ENCODE assay signal across 16 mouse cellular contexts in genomic region chr4:43564231-43564630, GRCm38 (mm10). TPM values are rescaled to one million over a fixed set of nuclear protein-coding genes. Genes with fewer than 3 reads are reported as not detected.
DNase-seq lines count a peak whose midpoint lies in the region; ATAC-seq and TF ChIP-seq lines count a peak whose summit lies in the region.
"Had no signal": no experiment of that assay in that cellular context is flagged by ENCODE, and none has a peak within 500 bp of the region (broad histone marks: within the 10 kb centered on the region; RNA-seq: fewer than 3 reads in every experiment).

No protein-coding gene starts in this region.

- H3K27ac ChIP-seq in cerebellum, adult 2 months (ENCODE audit: insufficient read depth, low read length), result no peak overlapping the region
- no peak overlapping the region for H3K27ac ChIP-seq in hindbrain, embryonic 12.5 days
- H3K27ac ChIP-seq in hindbrain, embryonic 14.5 days, result no peak overlapping the region
- H3K27ac ChIP-seq in midbrain, embryonic 14.5 days (replicated peaks; ENCODE audit: low read depth, low read length), result no peak overlapping the region
- no peak overlapping the region for H3K27ac ChIP-seq in midbrain, embryonic 16.5 days (ENCODE audit: low read length)
- no peak overlapping the region for H3K27ac ChIP-seq in neural tube, embryonic 15.5 days (replicated peaks)
- H3K27ac ChIP-seq: limb, embryonic 12.5 days; midbrain, embryonic 12.5 days had no signal

- TF ChIP-seq POLR2A in cerebellum, adult 2 months (IDR thresholded peaks at IDR 0.05; ENCODE audit: borderline replicate concordance, insufficient read depth, low read length), result no peak

- TF ChIP-seq CTCF in cerebellum, adult 2 months (IDR thresholded peaks at IDR 0.05; ENCODE audit: borderline replicate concordance, insufficient read depth, low read depth, low read length), result no peak

- H3K4me3 ChIP-seq in cerebellum, adult 2 months (replicated peaks; ENCODE audit: insufficient read depth, low read depth, low read length), result no peak overlapping the region
- H3K4me3 ChIP-seq in hindbrain, embryonic 12.5 days, result no peak overlapping the region
- no peak overlapping the region for H3K4me3 ChIP-seq in hindbrain, embryonic 14.5 days (replicated peaks; ENCODE audit: low read length)
- no peak overlapping the region for H3K4me3 ChIP-seq in midbrain, embryonic 14.5 days (replicated peaks; ENCODE audit: low read depth, low read length)
- no peak overlapping the region for H3K4me3 ChIP-seq in midbrain, embryonic 16.5 days (ENCODE audit: low read depth, low read length)
- no peak overlapping the region for H3K4me3 ChIP-seq in neural tube, embryonic 15.5 days (replicated peaks)
- H3K4me3 ChIP-seq: limb, embryonic 12.5 days had no signal

- H3K4me2 ChIP-seq in hindbrain, embryonic 12.5 days (replicated peaks), result peak overlapping the region; percentile 92; the same call in 1 of the 2 replicates
- H3K4me2 ChIP-seq in hindbrain, embryonic 14.5 days (replicated peaks), result no peak overlapping the region
- H3K4me2 ChIP-seq in midbrain, embryonic 14.5 days (ENCODE audit: low read length), result 0 out of 2 replicates have a peak overlapping the region, but pooled peaks have one; percentile 91
- H3K4me2 ChIP-seq in midbrain, embryonic 16.5 days (ENCODE audit: low read length), result no peak overlapping the region
- H3K4me2 ChIP-seq in neural tube, embryonic 15.5 days, result 0 out of 2 replicates have a peak overlapping the region, but pooled peaks have one; percentile 90

- peaks cover 47% of the 10 kb centered on the region for H3K36me3 ChIP-seq in hindbrain, embryonic 12.5 days
- peaks cover 55% of the 10 kb centered on the region for H3K36me3 ChIP-seq in hindbrain, embryonic 14.5 days (replicated peaks; ENCODE audit: control insufficient read depth, insufficient read depth)
- H3K36me3 ChIP-seq in midbrain, embryonic 14.5 days (ENCODE audit: control insufficient read depth, insufficient read depth, low read length), result peaks cover 57% of the 10 kb centered on the region
- peaks cover 34% of the 10 kb centered on the region for H3K36me3 ChIP-seq in midbrain, embryonic 16.5 days (ENCODE audit: control insufficient read depth, insufficient read depth, low read length)
- peaks cover 53% of the 10 kb centered on the region for H3K36me3 ChIP-seq in neural tube, embryonic 15.5 days

- no peaks in the 10 kb centered on the region for H3K27me3 ChIP-seq in cerebellum, adult 2 months (ENCODE audit: control insufficient read depth, insufficient read depth, low read length)
- H3K27me3 ChIP-seq in hindbrain, embryonic 12.5 days, result no peaks in the 10 kb centered on the region
- H3K27me3 ChIP-seq in hindbrain, embryonic 14.5 days (ENCODE audit: control insufficient read depth, insufficient read depth, low read length), result no peaks in the 10 kb centered on the region
- no peaks in the 10 kb centered on the region for H3K27me3 ChIP-seq in midbrain, embryonic 14.5 days (ENCODE audit: control insufficient read depth, insufficient read depth, low read length)
- H3K27me3 ChIP-seq in midbrain, embryonic 16.5 days (ENCODE audit: control insufficient read depth, insufficient read depth, low read depth, low read length), result no peaks in the 10 kb centered on the region
- H3K27me3 ChIP-seq in neural tube, embryonic 15.5 days (replicated peaks), result no peaks in the 10 kb centered on the region
- H3K27me3 ChIP-seq: limb, embryonic 12.5 days; midbrain, embryonic 12.5 days had no signal

- peak; percentile 51 for DNase-seq in cerebellum, adult 9-10 months
- DNase-seq in cerebellum, adult 2 months, result no peak
- no peak for DNase-seq in hindbrain, embryonic 14.5 days (ENCODE audit: low spot score)
- peak; percentile 34 for DNase-seq in midbrain, embryonic 14.5 days
- no peak for DNase-seq in adrenal gland, postnatal 14 days
- DNase-seq: gastrocnemius, postnatal 14 days; thymus, postnatal 36 days had no signal

- H3K9ac ChIP-seq in hindbrain, embryonic 12.5 days, result no peak overlapping the region
- no peak overlapping the region for H3K9ac ChIP-seq in hindbrain, embryonic 14.5 days
- H3K9ac ChIP-seq in midbrain, embryonic 14.5 days (replicated peaks; ENCODE audit: low read length), result no peak overlapping the region
- H3K9ac ChIP-seq in midbrain, embryonic 16.5 days (ENCODE audit: low read depth, low read length), result no peak overlapping the region
- H3K9ac ChIP-seq in neural tube, embryonic 15.5 days (replicated peaks), result no peak overlapping the region
- H3K9ac ChIP-seq: limb, embryonic 12.5 days; midbrain, embryonic 12.5 days had no signal

- no peak for ATAC-seq in hindbrain, embryonic 12.5 days (ENCODE audit: low FRiP score)
- ATAC-seq in hindbrain, embryonic 14.5 days (ENCODE audit: low FRiP score), result no peak
- no peak for ATAC-seq in midbrain, embryonic 14.5 days (ENCODE audit: low FRiP score, low TSS enrichment)
- no peak for ATAC-seq in midbrain, embryonic 16.5 days
- ATAC-seq in neural tube, embryonic 15.5 days (ENCODE audit: low FRiP score), result no peak
- ATAC-seq: intestine, embryonic 16.5 days had no signal

- no peaks in the 10 kb centered on the region for H3K9me3 ChIP-seq in hindbrain, embryonic 12.5 days (replicated peaks)
- H3K9me3 ChIP-seq in hindbrain, embryonic 14.5 days (ENCODE audit: control insufficient read depth, low read length), result no peaks in the 10 kb centered on the region
- no peaks in the 10 kb centered on the region for H3K9me3 ChIP-seq in midbrain, embryonic 14.5 days (ENCODE audit: control insufficient read depth, low read length)
- H3K9me3 ChIP-seq in midbrain, embryonic 16.5 days (replicated peaks; ENCODE audit: control insufficient read depth, low read length, poor library complexity, severe bottlenecking), result no peaks in the 10 kb centered on the region
- H3K9me3 ChIP-seq in neural tube, embryonic 15.5 days (replicated peaks), result no peaks in the 10 kb centered on the region
- H3K9me3 ChIP-seq: G1E; limb, embryonic 12.5 days; midbrain, embryonic 12.5 days had no signal

- peaks cover 25% of the 10 kb centered on the region for H3K4me1 ChIP-seq in cerebellum, adult 2 months (ENCODE audit: control insufficient read depth, insufficient read depth, low read length)
- peaks cover 36% of the 10 kb centered on the region for H3K4me1 ChIP-seq in hindbrain, embryonic 12.5 days
- peaks cover 28% of the 10 kb centered on the region for H3K4me1 ChIP-seq in hindbrain, embryonic 14.5 days (replicated peaks; ENCODE audit: control insufficient read depth, insufficient read depth, low read length)
- H3K4me1 ChIP-seq in midbrain, embryonic 14.5 days (ENCODE audit: control insufficient read depth, insufficient read depth, low read length), result peaks cover 28% of the 10 kb centered on the region
- H3K4me1 ChIP-seq in midbrain, embryonic 16.5 days (ENCODE audit: control insufficient read depth, insufficient read depth, low read length), result peaks cover 32% of the 10 kb centered on the region
- peaks cover 38% of the 10 kb centered on the region for H3K4me1 ChIP-seq in neural tube, embryonic 15.5 days

- WGBS in cerebellum, adult 2 months, result 33% methylated on average over 2 of the region's 2 CpGs
- WGBS in hindbrain, embryonic 12.5 days, result 68% methylated on average over 2 of the region's 2 CpGs
- 55% methylated on average over 2 of the region's 2 CpGs for WGBS in hindbrain, embryonic 14.5 days
- 43% methylated on average over 2 of the region's 2 CpGs for WGBS in midbrain, embryonic 14.5 days
- 54% methylated on average over 2 of the region's 2 CpGs for WGBS in midbrain, embryonic 16.5 days
- 50% methylated on average over 2 of the region's 2 CpGs for WGBS in neural tube, embryonic 15.5 days

RNA-seq across cellular contexts. Expression of gene Tln1, which starts 1.7 kb away (rescaled TPM):
- 48.8 and 53.9 TPM in 2 replicates for polyA plus RNA-seq in cerebellum, adult 2 months (2012; rRNA removed)
- 70.5 and 71.7 TPM in 2 replicates for polyA plus RNA-seq in hindbrain, embryonic 12.5 days (2016; fragmentation: Nextera tagmentation; extraction: Ambion mirVana)
- 57.5 and 62.8 TPM in 2 replicates for polyA plus RNA-seq in hindbrain, embryonic 14.5 days (2014; fragmentation: Nextera tagmentation; extraction: Ambion mirVana)
- 60.3 and 65.5 TPM in 2 replicates for polyA plus RNA-seq in midbrain, embryonic 14.5 days (2014; fragmentation: Nextera tagmentation; extraction: Ambion mirVana)
- 59.3 and 62.9 TPM in 2 replicates for polyA plus RNA-seq in midbrain, embryonic 16.5 days (2015; fragmentation: Nextera tagmentation; extraction: Ambion mirVana)
- 63.5 and 70.8 TPM in 2 replicates for polyA plus RNA-seq in neural tube, embryonic 15.5 days (2015; fragmentation: Nextera tagmentation; extraction: Ambion mirVana)
- 201 and 213 TPM in 2 replicates for total RNA-seq in adrenal gland, postnatal 14 days (2021)

RNA-seq across cellular contexts. Expression of gene Creb3, which starts 2.1 kb away (rescaled TPM):
- polyA plus RNA-seq in cerebellum, adult 2 months (2012; rRNA removed), result 70.4 and 71.2 TPM in 2 replicates
- polyA plus RNA-seq in hindbrain, embryonic 12.5 days (2016; fragmentation: Nextera tagmentation; extraction: Ambion mirVana), result 60.2 and 65.7 TPM in 2 replicates
- 80.0 and 82.3 TPM in 2 replicates for polyA plus RNA-seq in hindbrain, embryonic 14.5 days (2014; fragmentation: Nextera tagmentation; extraction: Ambion mirVana)
- polyA plus RNA-seq in midbrain, embryonic 14.5 days (2014; fragmentation: Nextera tagmentation; extraction: Ambion mirVana), result 80.9 and 82.8 TPM in 2 replicates
- 83.4 and 83.7 TPM in 2 replicates for polyA plus RNA-seq in midbrain, embryonic 16.5 days (2015; fragmentation: Nextera tagmentation; extraction: Ambion mirVana)
- 80.8 and 82.0 TPM in 2 replicates for polyA plus RNA-seq in neural tube, embryonic 15.5 days (2015; fragmentation: Nextera tagmentation; extraction: Ambion mirVana)
- 108 and 117 TPM in 2 replicates for total RNA-seq in adrenal gland, postnatal 14 days (2021)

RNA-seq across cellular contexts. Expression of gene Rgp1, which starts 14.3 kb away (rescaled TPM):
- 30.3 and 39.2 TPM in 2 replicates for polyA plus RNA-seq in cerebellum, adult 2 months (2012; rRNA removed)
- 40.6 and 43.3 TPM in 2 replicates for polyA plus RNA-seq in hindbrain, embryonic 12.5 days (2016; fragmentation: Nextera tagmentation; extraction: Ambion mirVana)
- 21.7 and 25.2 TPM in 2 replicates for polyA plus RNA-seq in hindbrain, embryonic 14.5 days (2014; fragmentation: Nextera tagmentation; extraction: Ambion mirVana)
- 27.2 and 28.5 TPM in 2 replicates for polyA plus RNA-seq in midbrain, embryonic 14.5 days (2014; fragmentation: Nextera tagmentation; extraction: Ambion mirVana)
- 15.2 and 22.5 TPM in 2 replicates for polyA plus RNA-seq in midbrain, embryonic 16.5 days (2015; fragmentation: Nextera tagmentation; extraction: Ambion mirVana)
- 22.0 and 23.9 TPM in 2 replicates for polyA plus RNA-seq in neural tube, embryonic 15.5 days (2015; fragmentation: Nextera tagmentation; extraction: Ambion mirVana)
- 43.3 and 52.6 TPM in 2 replicates for total RNA-seq in adrenal gland, postnatal 14 days (2021)

RNA-seq across cellular contexts. Expression of gene Gba2, which starts 14.4 kb away (rescaled TPM):
- 79.8 and 80.0 TPM in 2 replicates for polyA plus RNA-seq in cerebellum, adult 2 months (2012; rRNA removed)
- 46.5 and 48.7 TPM in 2 replicates for polyA plus RNA-seq in hindbrain, embryonic 12.5 days (2016; fragmentation: Nextera tagmentation; extraction: Ambion mirVana)
- 44.5 and 49.7 TPM in 2 replicates for polyA plus RNA-seq in hindbrain, embryonic 14.5 days (2014; fragmentation: Nextera tagmentation; extraction: Ambion mirVana)
- 50.5 and 53.4 TPM in 2 replicates for polyA plus RNA-seq in midbrain, embryonic 14.5 days (2014; fragmentation: Nextera tagmentation; extraction: Ambion mirVana)
- polyA plus RNA-seq in midbrain, embryonic 16.5 days (2015; fragmentation: Nextera tagmentation; extraction: Ambion mirVana), result 61.3 and 61.9 TPM in 2 replicates
- 48.1 and 54.5 TPM in 2 replicates for polyA plus RNA-seq in neural tube, embryonic 15.5 days (2015; fragmentation: Nextera tagmentation; extraction: Ambion mirVana)
- total RNA-seq in adrenal gland, postnatal 14 days (2021), result 11.7 and 15.0 TPM in 2 replicates

RNA-seq across cellular contexts. Expression of gene Msmp, which starts 20.1 kb away (rescaled TPM):
- not detected in 2 replicates for polyA plus RNA-seq in cerebellum, adult 2 months (2012; rRNA removed)
- polyA plus RNA-seq in hindbrain, embryonic 12.5 days (2016; fragmentation: Nextera tagmentation; extraction: Ambion mirVana), result 2.4 and 4.0 TPM in 2 replicates
- 1.0 and 1.9 TPM in 2 replicates for polyA plus RNA-seq in hindbrain, embryonic 14.5 days (2014; fragmentation: Nextera tagmentation; extraction: Ambion mirVana)
- polyA plus RNA-seq in midbrain, embryonic 14.5 days (2014; fragmentation: Nextera tagmentation; extraction: Ambion mirVana), result 2.1 TPM in 2 replicates
- 1.1 TPM in 1 of 2 replicates, not detected in the other for polyA plus RNA-seq in midbrain, embryonic 16.5 days (2015; fragmentation: Nextera tagmentation; extraction: Ambion mirVana)
- 1.2 and 1.5 TPM in 2 replicates for polyA plus RNA-seq in neural tube, embryonic 15.5 days (2015; fragmentation: Nextera tagmentation; extraction: Ambion mirVana)
- total RNA-seq in adrenal gland, postnatal 14 days (2021), result 2.1 and 2.3 TPM in 2 replicates
- total RNA-seq: G1E; layer of hippocampus, adult 18-20 months had no signal
- polyA plus RNA-seq: erythroblast, embryonic 14.5 days; G1E had no signal

Comparison
In these comparisons a context has a peak if more than half of its experiments do, and no peak if none do; other contexts are left out.
1. DNase-seq: peak in cerebellum, adult 9-10 months (single experiment) and midbrain, embryonic 14.5 days (single experiment); none in cerebellum, adult 2 months (0 of 2), hindbrain, embryonic 14.5 days (single experiment) and adrenal gland, postnatal 14 days (single experiment).
2. H3K4me2 ChIP-seq: peak in hindbrain, embryonic 12.5 days (single experiment), midbrain, embryonic 14.5 days (single experiment) and neural tube, embryonic 15.5 days (single experiment); none in hindbrain, embryonic 14.5 days (single experiment) and midbrain, embryonic 16.5 days (single experiment).